Mouse (Mus musculus): Measurements from ENCODE around the gene Slc35g1.

GRCm38 (mm10) chr19:38395701-38396632, at the start of gene Slc35g1:
- TF ChIP-seq EP300 (IDR thresholded peaks at IDR 0.05; ENCODE audit: low read depth) (no peak), CTCF (IDR thresholded peaks at IDR 0.05; ENCODE audit: low read depth) (no peak)

Data from liver, embryonic 14.5 days (tissue).